Mouse (Mus musculus) right cerebral cortex, postnatal 10 days (tissue): ENCODE data around the gene Mageb4.
"Not testable (repeated sequence)": the region's sequence is repeated elsewhere in the genome, so short reads cannot be mapped to it uniquely, and the experiment has no call there.

Experiments
- DNase-seq, 2 experiments: peaks; one replicate each; pipeline ENCODE4 v3.0.0; 2021; ENCODE audit warnings: low spot score in 2 of 2

Mageb4 gene

DNA sequence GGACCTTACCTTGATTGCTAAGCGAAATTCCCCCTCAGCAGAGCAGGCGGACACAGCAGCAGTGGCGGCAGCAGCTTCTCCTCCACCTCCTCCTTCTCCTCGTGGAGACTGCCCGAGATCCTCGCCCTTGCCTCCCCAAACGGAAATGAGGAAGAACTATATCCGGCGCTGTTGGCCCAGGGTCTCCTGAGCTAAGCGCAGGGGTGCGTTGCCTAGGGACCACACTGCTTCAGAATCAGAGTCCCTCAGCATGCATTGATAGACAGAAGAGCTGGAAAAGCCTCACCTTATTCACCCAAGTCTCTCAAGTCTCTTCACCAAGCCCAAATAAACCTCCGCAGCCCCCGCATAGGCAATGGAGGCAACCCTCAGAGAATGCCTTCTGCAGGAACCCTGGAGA lies at the start of gene Mageb4:
TSS of gene Mageb4 (minus strand) at position 101 of the 400 bp plus-strand sequence.
- not testable (repeated sequence) for DNase-seq

DNA sequence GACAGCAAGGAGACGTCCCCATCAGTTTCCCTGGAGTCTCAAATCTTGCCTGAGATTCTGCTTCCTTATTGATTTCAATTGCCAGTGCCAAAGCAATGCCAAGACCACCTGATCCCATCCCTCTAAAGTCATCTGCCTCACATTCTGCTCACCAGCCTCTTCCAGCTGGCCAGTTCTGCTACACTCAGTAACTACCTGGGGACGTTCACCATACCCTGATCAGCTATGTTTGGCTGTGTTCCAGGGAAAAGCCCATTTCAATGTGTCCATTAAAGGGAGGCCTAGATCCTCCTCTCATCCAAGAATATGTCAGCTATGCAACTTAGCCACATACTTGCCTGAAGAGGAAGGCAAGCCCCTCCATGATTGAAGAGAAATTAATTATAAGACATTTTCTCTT lies 20.3 kb downstream of the Mageb4 start:
- not testable (repeated sequence) for DNase-seq

- DNase-seq, result not testable (repeated sequence)
Observed at GRCm38 (mm10) chrX:86245950-86246349, 58.9 kb downstream of the Mageb4 start.

- no peak for DNase-seq
Observed at GRCm38 (mm10) chrX:86237246-86237645, 67.6 kb downstream of the Mageb4 start.
